ENCODE assay signal across 8 mouse cellular contexts in genomic region chr16:13257528-13257835, GRCm38 (mm10). TPM values are rescaled to one million over a fixed set of nuclear protein-coding genes. Genes with fewer than 3 reads are reported as not detected.
DNase-seq lines count a peak whose midpoint lies in the region; ATAC-seq and TF ChIP-seq lines count a peak whose summit lies in the region.

No protein-coding gene starts in this region.

- no peaks in the 10 kb centered on the region for H3K9me3 ChIP-seq in liver, embryonic 13.5 days (replicated peaks)

- DNase-seq in cerebellum, adult 2 months: no peak
- no peak for DNase-seq in cerebellum, postnatal 14 days
- peak; percentile 5 for DNase-seq in retina, embryonic 14.5 days (ENCODE audit: low spot score)
- DNase-seq in retina, postnatal 1 day: no peak
- DNase-seq in liver, embryonic 13.5 days: no peak
- DNase-seq in adipocyte (ENCODE audit: low spot score): no peak
- no peak for DNase-seq in adrenal gland, adult 2 months
- no peak for DNase-seq in natural killer cell, adult 2 months (ENCODE audit: low spot score in 2 of 2)

- H3K4me3 ChIP-seq in cerebellum, adult 2 months (replicated peaks; ENCODE audit: insufficient read depth, low read depth, low read length): peak overlapping the region; percentile 90
- peak overlapping the region; percentile 75 for H3K4me3 ChIP-seq in liver, embryonic 13.5 days (replicated peaks)

- WGBS in cerebellum, adult 2 months: 37% methylated on average over 5 of the region's 5 CpGs
- 37% methylated on average over 5 of the region's 5 CpGs for WGBS in liver, embryonic 13.5 days (ENCODE audit: insufficient replicate concordance)

- TF ChIP-seq POLR2A in cerebellum, adult 2 months (IDR thresholded peaks at IDR 0.05; ENCODE audit: borderline replicate concordance, insufficient read depth, low read length): no peak

- H3K27me3 ChIP-seq in cerebellum, adult 2 months (ENCODE audit: control insufficient read depth, insufficient read depth, low read length): no peaks in the 10 kb centered on the region
- peaks cover 4% of the 10 kb centered on the region; the same call in 1 of the 2 replicates for H3K27me3 ChIP-seq in liver, embryonic 13.5 days

- H3K36me3 ChIP-seq in liver, embryonic 13.5 days: no peaks in the 10 kb centered on the region

- peaks cover 6% of the 10 kb centered on the region; the same call in 1 of the 2 replicates for H3K4me1 ChIP-seq in cerebellum, adult 2 months (ENCODE audit: control insufficient read depth, insufficient read depth, low read length)
- peaks cover 31% of the 10 kb centered on the region for H3K4me1 ChIP-seq in liver, embryonic 13.5 days (replicated peaks)

- no peak overlapping the region for H3K27ac ChIP-seq in cerebellum, adult 2 months (ENCODE audit: insufficient read depth, low read length)
- H3K27ac ChIP-seq in liver, embryonic 13.5 days: no peak overlapping the region

- peak overlapping the region; percentile 96 for H3K4me2 ChIP-seq in liver, embryonic 13.5 days

- peak overlapping the region; percentile 82 for H3K9ac ChIP-seq in liver, embryonic 13.5 days

- no peak for ATAC-seq in liver, embryonic 13.5 days (ENCODE audit: low read depth)

- TF ChIP-seq CTCF in cerebellum, adult 2 months (IDR thresholded peaks at IDR 0.05; ENCODE audit: borderline replicate concordance, insufficient read depth, low read depth, low read length): no peak

RNA-seq across cellular contexts. Expression of gene Mrtfb, which starts 1.2 kb away (rescaled TPM):
- 18.6 and 19.2 TPM in 2 replicates for polyA plus RNA-seq in cerebellum, adult 2 months (2012; rRNA removed)
- 3.2 and 3.7 TPM in 2 replicates for polyA plus RNA-seq in liver, embryonic 13.5 days (2015; fragmentation: Nextera tagmentation; extraction: Ambion mirVana)
- 10 to 100 TPM; 27.2 to 33.8 TPM for total RNA-seq in adrenal gland, adult 2 months (2021)
- 6.3 and 9.1 TPM in 2 replicates for polyA plus RNA-seq in adrenal gland, adult 2 months (2012; rRNA removed)
